Mouse (Mus musculus) right cerebral cortex, adult 18-20 months (tissue): Measurements from ENCODE around the gene Stxbp3.
"Not testable (repeated sequence)": the region's sequence is repeated elsewhere in the genome, so short reads cannot be mapped to it uniquely, and the experiment has no call there.

Experiments used
- DNase-seq: peaks from one replicate; pipeline ENCODE4 v3.0.0; 2022; ENCODE audit warnings: mixed read lengths

Stxbp3 gene

DNA sequence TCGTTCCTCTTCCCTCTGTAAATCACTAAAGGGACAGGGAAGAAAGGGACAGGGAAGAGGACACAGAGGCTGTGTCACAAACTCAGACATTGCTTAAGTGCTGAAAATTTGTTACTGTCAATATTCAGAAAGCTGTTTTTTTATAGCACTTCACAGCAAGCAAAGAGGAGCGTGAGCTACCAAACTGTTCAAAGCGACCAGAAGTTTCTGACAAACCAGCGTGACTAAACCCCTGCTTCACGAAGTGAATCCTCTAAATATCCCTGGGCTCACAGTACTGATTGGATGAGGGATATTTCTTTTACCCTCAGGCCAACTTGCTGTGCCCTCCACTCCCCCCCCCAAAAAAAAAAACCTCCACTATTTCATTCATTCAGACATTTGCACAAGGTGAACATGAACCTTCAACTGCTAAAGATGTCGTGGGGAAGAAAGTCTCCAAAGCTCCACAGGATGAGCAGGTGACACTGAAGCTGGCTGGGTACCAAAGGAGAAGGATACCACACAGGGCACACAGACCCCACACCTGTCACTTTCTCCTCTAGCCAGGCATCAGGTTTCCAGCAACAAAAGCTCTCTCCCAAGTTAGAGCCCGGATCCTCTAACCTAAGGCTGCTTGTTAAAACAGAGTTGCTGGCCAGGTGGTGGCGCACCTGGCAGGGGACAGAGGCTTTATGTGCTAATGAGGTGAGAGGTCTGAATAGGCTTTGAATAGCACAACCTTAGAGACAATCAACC is 16.2 kb upstream of the Stxbp3 start:
- DNase-seq = no peak

DNA sequence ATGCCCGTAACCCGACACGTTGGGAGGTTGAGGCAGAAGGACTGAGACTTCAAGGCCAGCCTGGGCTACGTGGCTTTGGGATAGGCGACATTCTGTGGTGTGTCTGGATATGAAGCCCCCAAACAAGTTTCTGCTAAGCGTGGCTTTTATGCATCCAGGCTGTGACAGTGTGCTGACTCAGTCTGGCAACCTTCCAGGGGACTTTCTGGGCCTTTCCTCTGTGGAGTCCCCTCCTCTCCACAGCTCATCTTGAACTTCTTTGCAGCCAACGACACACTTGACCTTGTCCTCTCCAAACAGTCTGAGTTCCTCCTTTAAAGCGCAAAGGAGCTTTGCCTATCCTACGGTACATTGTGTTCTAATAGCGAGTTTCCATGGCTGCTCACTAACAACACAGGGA is 15.5 kb upstream of the Stxbp3 start:
- peak; percentile 37 for DNase-seq

DNA sequence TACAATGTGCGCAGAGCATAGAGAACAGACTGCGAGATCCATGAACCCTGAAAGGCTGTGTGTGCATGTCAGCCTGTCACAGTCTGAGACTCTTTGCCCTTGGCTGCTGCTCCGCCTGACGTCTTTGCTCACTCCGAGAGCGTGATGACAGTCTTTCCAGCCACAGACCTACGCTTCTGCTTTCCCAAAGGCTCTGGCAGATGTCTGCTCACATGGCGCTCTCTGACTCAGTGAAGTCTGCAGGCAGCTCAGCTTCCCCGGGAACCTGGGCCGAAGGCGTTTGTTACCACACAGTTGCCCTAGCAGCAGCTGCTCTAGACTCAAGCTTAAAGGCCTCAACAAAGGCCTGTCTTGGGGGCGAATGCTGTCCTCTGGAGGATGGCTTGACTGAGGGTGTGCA is 15.0 kb upstream of the Stxbp3 start:
- peak; percentile 94 for DNase-seq

DNA sequence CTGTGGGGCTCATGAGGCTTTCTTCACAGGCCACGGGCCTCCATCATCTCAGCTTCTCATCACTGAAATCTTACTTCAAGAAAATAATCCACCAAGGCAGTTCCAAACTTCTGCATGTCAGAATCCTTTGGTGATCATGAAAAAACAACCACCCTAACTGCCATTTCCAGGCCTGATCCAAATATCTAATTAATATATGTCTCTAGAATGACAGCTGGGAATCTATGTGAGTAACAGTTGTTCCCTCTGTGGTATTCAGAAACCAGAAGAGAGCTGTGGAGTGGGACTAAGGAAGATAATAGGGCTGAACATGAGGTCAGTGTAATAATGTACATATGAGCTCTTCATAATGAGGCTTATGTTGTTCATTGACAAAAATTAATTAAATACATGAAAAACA is 12.9 kb upstream of the Stxbp3 start:
- no peak for DNase-seq

DNA sequence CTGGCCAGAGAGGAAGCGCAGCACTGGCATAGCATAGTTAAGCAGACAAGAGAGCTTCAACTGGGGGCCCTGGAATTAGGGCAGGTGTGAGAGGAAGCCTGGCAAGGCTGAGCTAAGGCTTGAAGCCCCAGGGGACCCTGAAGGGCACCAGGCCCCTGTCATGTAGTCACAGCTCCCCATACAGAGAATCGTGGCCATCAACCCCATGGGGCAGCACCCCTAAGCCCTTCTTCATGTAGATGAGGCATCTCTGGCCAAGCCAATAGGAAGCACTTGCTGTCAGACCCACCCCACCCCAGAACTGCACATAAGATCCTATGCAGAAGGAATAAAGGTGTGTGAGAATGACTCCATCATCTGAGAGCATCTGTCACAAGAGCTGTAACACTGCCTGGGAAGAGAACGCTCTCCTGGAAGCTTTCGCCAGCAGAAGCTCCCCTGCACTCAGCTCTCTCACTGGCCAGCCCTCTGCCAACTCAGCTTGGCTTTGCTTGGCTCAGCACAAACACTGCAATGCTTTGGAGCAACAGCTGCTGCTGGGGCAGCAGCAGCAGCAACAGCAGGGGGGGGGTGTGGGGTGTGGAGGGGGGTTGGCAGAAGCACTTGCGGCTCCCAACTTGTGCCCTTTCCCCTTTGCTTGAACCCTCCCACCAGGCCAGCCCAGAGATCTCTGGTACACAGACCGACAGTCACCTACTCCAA is 11.8 kb upstream of the Stxbp3 start:
- DNase-seq = peak; percentile 31

DNA sequence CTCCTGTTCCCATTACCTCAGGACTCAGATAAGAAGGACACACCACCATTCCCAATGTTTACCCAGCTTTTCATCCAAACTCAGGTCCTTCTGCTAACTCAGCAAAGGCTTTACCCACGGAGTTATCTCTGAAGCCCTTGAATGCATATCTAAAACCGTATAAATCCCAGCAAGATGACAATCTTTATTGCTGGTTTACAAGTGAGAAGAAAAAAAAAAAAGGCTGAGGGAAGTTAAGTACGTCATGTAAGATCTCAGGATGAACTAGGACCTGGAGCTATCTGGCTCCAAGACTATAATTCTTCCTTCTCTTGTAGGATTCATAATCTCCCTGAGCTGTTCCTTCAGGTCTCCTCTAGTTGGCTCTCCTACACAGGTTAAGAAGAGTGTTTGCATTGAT is 11.2 kb upstream of the Stxbp3 start:
- no peak for DNase-seq

DNA sequence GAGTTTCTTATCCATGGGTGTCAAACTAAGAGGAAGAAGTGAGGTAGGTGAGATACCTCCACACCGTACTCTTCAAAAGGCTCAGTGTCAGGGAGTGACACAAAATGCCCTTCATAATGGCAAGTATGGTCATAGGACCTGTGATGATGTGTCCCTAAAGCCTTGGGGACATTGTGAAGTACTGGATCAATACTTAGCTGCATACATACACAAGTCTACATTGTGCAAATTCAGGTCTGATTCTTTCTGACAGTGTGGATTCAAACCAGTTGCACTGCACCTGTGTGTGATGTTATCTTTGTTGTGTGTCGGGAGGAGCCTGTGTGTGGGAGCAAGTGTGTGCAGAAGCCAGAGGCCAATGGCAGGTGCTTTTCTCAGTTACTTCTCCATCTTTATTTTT is 10.7 kb upstream of the Stxbp3 start:
- DNase-seq = no peak

DNA sequence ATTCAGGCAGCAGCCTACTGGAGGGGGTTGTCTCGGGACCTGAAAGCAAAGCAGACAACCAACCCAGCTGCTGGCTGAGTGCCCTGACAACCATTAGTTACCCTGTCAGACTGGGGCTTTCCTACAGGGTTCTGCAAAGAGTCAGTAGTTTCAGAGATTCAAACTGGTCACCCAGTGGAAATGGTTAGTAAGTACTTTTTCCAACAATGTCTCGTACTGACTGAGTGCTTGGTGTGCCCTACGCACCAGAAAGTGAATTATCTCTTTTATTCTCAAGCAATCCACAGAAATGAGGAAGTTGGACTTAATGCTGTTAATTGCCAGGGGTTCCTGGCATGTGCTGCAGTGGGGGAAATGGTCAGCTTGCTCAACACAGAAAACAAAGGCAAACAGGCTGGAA is 10.2 kb upstream of the Stxbp3 start:
- DNase-seq = no peak

DNA sequence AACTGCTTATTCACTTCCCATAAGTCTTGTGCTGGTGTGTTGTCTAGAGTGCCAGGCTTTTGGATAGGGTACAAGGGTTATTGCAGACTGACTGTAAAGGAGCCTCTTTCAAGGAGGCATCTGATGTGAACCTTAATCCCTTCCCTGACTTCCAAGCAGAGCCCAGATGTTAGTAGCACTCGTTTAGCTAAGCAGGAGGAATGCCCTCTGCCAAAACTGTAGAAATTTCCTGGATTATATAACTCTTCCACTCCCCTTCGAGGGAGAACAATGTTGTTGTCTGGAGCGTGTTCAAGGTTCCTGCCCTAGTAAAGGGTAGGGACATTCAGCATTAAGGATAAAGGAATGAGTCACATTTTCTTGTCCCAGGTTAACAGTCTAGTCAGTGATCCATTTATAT is 6.3 kb upstream of the Stxbp3 start:
- no peak for DNase-seq

DNA sequence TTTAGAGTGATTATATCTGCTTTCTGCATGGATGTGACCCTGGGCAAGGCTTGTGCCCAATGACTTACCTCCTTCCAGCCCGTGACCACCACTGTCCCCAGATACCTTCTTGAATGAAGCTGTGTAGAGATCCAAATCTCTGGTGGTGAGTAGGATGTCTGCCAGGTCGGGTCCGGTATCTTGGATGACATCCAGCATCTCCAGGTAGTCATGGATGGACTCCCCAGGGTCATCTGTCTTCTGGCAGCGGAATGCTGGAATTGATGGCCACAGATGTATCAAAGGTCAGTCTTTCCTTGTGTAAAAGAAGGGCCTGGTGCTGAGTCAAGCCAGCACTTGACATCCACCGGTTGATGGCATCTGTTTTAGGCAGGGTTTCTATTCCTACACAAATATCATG is 4.2 kb upstream of the Stxbp3 start:
- DNase-seq = no peak

DNA sequence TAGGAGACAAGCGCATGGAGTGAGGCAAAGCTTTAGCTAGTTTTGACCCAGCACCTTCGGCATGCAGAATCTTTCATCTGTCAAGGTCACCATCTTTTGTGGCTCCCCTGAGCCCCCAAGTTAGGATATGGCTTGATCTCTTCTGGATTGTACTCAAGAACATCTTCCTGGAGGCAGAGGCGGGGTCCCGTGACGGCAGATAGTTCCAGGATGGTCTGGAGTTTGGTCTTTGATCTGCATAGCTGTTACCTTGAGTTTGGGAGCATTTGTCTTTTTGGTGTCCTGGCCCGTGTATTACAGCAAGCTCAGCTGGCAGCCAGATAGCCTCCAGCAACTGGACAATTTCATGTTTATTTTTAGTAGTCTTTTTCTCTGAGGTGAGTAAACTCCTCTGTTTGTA is 3.7 kb upstream of the Stxbp3 start:
- DNase-seq = no peak

DNA sequence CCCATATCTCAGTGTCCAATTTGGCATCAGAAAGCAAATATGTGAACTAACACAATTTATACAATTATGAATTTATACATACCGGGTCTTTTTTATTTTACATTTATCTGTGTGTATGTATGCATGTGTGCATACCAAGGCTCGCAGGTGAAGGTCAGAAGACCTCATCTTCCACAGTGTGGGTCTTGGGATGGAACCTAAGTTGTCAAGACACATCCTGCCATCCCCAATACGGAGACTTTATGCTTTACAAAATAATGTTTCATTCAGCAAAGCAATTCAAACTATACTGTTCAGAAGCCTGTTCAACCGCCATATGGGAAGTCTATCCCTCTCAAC is 359 bp upstream of the Stxbp3 start:
- no peak for DNase-seq

DNA sequence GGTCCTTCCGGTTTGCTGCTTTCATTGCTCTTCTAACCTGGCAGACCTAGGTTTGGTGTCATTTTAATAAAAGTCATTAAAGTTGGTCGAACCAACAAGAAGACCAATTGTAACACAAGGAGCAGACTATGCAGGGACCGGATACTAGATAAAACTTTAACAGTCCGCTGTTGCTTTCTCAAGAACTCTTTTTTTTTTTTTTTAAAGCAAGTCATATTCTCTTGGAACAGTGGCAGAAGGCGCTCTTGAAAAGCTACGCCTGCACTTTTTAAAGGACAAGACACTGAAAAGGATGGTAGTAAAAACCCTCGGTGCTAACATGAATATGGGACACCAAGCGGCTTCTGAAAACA is 703 bp downstream of the Stxbp3 start:
- no peak for DNase-seq

DNA sequence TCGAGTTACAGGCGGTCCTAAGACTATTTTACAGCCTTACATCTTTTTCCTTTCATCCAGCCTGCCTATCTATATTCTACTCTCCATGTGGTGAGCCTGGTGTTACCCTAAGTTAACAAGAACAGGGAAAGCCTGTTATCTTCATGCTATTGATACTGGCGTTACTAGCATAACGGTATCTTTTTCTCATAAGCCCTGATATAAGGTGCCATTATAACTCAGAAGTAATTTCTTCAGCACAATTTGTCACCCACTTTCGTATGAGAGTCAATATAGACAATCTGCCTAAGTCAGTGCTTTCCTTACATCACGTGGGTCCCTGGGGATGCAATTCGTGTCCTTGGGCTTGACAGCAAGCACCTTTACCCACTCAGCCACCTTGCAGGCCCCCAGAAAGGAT is 1.3 kb downstream of the Stxbp3 start:
- no peak for DNase-seq

DNA sequence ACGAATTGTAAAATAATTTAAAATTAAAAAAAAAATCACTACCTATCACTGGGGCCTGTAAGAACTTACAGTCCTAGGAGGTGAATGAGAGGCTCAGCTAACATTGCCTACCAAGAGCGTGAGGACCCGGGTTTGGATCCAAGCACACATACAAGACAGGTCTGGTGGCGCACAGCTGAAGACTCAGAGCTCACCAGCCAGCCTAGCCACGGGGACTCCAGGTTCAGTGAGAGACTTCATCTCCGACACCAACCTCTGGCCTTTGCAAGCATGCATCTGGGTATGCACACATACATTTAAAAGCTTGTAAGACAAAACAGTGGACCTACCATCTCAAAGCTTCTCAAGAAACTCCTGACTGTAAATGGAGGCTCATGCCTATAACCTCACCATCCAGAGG is 3.4 kb downstream of the Stxbp3 start:
- no peak for DNase-seq

DNA sequence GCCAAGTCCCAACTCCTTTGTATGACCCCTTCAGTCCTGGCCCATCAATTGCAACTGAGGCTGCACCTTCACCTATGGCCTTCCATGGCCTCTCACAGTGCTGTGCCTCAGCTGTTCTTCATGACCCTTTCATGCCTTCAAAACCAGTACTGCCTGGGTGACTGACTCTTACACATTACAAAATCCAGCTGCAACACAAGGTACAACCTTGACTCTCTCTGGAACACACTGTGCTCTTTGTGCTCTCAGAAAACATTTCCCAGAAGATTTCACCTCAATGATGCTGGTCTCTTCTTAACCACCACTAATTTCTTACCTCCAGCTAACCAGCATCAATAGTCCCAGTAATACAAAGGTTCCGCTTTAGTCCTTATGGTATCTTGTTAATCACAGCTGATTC is 6.6 kb downstream of the Stxbp3 start:
- DNase-seq = not testable (repeated sequence)

DNA sequence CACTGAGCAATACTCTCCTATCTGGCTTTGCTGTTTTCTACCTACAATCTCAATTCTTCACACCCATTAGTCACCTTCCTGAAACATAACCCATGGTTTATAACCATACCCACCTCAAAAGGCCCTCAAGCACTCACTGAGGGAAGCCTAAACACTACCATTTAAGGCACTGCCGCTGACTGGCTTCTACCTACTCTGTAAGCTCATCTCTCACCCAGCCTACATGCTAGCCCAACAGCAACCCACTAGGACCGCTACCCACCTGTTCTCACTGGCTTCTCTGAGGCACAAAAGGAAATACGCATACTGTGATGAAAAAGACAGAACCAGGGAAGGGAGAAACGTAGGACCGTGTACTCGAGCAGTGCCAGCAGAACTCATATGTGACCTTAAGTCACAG is 8.6 kb downstream of the Stxbp3 start:
- DNase-seq = no peak

DNA sequence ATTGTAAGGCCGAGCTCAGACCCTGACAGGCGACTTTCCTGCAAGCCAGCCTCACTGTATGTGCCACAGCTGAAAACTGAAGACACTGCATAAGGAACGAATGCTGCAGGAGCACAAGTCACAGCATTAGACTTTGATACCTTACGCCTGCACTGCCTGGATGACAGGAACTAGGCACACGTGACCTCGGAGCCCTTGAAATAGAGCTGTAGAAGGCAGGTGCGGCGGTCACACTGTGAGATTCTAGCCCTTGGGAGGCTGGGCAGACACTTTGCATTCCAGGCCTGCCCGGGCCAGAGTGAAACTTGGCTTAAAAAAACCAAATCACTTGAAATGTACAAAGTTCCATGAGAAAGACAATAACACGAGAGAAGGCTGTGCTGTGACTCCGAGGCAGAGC is 9.8 kb downstream of the Stxbp3 start:
- no peak for DNase-seq

DNA sequence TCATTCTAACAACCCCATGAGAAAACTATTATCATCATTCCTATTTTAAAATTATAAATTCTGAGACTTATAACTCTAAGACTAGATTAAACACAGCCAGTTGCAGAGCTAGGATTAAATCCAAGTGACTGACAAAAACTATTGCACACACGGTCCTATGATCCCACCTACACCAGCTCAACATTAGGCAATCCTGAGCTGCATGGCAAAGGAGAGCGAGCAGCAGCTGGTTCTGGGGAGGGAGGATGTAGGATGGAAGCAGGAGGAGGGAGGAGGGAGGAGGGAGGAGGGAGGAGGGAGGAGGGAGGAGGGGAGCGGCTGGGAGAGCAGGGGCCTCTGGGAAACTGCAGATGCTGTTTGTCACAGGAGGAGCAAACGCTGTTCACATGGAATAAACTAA is 24.7 kb downstream of the Stxbp3 start:
- peak; percentile 8 for DNase-seq

DNA sequence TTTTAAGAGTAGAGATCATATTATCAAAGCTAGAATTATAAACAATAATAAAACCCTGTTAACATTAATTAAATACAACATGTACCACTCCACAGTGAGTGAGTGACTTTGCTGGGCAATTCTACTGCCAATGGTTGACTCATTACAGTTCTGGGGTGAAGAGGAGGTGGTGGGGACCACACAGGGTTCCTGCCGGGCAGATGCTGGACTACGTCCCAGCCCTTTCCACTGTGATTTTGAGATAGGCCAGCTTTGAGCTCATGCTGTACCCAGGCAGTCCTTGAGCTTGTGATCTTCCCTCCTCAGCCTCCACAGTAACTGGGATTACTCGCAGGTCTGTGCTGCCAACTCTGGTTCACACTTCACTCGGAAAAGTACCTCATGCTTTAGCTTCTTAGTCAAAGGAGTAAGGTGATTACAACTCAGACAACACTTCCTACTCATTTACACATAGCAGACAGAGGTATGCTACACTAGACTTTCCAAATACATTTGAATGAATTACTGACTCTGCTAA is 29.5 kb downstream of the Stxbp3 start:
- DNase-seq = peak; percentile 9

DNA sequence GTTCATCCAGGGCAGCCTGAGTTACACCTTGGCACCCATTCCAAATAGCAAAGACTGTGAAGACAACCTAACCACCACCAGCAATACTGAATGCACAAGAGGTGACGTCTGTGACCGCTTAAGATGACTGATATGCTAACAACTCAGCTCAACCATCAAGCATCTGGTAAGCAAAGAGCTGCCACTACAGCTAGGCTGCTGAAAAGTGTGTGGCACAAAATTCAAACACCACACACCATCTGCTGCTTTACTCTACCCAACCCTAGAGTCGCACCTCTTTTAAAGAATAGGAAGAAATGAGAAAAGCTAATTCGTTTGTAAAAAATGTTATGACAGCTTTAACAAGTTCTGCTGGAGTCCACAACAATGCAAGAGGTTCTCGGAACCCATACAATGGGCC is 34.7 kb downstream of the Stxbp3 start:
- DNase-seq = peak; percentile 22

DNA sequence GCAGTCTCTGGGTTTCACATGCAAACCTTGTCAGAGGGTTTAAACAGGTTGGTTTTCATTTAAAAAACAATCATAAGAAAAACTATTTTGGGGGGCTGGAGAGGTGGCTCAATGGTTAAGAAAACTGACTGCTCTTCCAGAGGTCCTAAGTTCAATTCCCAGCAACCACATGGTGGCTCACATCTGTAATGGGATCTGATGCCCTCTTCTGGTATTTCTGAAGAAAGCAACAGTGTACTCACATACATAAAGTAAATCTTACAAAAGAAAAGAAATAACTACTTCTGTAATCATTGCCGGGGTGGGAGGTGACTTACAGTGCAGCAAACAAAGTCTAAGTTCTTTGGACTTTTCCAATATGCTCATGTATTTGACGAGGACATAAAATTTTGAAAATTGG is 42.0 kb downstream of the Stxbp3 start:
- no peak for DNase-seq

DNA sequence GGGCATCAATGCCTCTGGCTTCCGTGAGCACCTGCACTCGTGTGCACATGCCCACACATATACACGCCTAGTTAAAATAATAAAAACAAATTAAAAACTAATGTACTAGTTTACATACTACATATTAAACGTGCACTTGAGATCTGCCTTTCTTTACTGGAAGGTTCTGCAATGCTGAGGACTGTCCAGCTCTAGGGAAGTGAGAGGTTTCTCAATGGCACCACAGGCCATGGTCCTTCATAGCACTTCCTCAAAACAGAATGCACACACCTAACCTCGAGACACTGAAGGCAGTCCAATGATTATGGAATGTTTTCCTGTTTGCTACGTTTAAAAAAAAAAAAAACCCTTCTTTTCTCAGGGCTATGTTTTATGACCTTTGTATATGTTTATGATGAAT is 42.6 kb downstream of the Stxbp3 start:
- DNase-seq = no peak

DNA sequence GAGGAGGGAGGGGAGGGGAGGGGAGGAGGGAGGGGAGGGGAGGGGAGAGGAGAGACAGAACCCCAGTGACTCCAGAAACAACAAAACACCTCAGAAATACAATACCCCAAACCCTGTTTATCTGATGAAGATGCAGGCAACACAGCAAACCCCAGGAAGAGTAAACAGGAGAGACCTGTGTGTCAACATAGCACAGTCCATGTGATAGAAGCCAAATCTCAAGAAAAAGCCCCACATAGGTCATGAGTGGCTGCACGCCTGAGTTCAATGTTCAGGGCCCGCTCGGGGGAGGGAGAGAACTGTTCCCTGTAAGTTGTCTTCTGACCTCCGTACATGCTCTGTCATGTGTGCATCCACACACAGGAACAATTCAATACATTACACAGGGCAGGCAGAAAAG is 43.9 kb downstream of the Stxbp3 start:
- no peak for DNase-seq
